Mouse (Mus musculus) heart, embryonic 15.5 days (tissue): ENCODE measurements around the gene Gm12216. TPM values are rescaled to one million over a fixed set of nuclear protein-coding genes. Genes with fewer than 3 reads are reported as not detected.

Experiments used
- ATAC-seq: fragments of 200-750 bp; cut with Nextera tagmentation; replicated peaks from 2 replicates; pipeline ENCODE4 v1.8.0; 2017; ENCODE audit warnings: low read depth, moderate TSS enrichment; ENCODE audit not compliant: insufficient number of reproducible peaks, insufficient read depth, low FRiP score
- H3K27ac ChIP-seq: fragments of 300-500 bp; sonication (generic); 2 replicates; pipeline ENCODE4 v1.5.1; 2015; ENCODE audit warnings: mild to moderate bottlenecking, inconsistent platforms
- H3K27me3 ChIP-seq: fragments of 300-500 bp; sonication (generic); 2 replicates; pipeline ENCODE4 v1.6.1; 2015; ENCODE audit warnings: inconsistent platforms
- H3K36me3 ChIP-seq: fragments of 300-500 bp; sonication (generic); 2 replicates; pipeline ENCODE4 v1.6.1; 2015; ENCODE audit warnings: mild to moderate bottlenecking, inconsistent platforms
- H3K4me1 ChIP-seq: fragments of 300-500 bp; sonication (generic); replicated peaks from 2 replicates; pipeline ENCODE4 v1.6.1; 2015; ENCODE audit warnings: inconsistent platforms
- H3K4me2 ChIP-seq: fragments of 300-500 bp; sonication (generic); 2 replicates; pipeline ENCODE4 v1.6.1; 2015; ENCODE audit warnings: inconsistent platforms, mild to moderate bottlenecking, moderate library complexity
- H3K4me3 ChIP-seq: fragments of 300-500 bp; sonication (generic); 2 replicates; pipeline ENCODE4 v1.5.1; 2015; ENCODE audit warnings: mild to moderate bottlenecking, inconsistent platforms
- H3K9ac ChIP-seq: fragments of 300-500 bp; sonication (generic); 2 replicates; pipeline ENCODE4 v1.6.1; 2015; ENCODE audit warnings: mild to moderate bottlenecking, inconsistent platforms
- H3K9me3 ChIP-seq: fragments of 300-500 bp; sonication (generic); replicated peaks from 2 replicates; pipeline ENCODE4 v1.6.1; 2016; ENCODE audit warnings: inconsistent platforms
- WGBS: fragments of 180-500 bp; shearing (Covaris S2); methylation state at CpG from one replicate; pipeline ENCODE4 v1.1.7; 2015; ENCODE audit warnings: mixed read lengths; 5-methylcytosine and 5-hydroxymethylcytosine counted together
- polyA plus RNA-seq: library from polyadenylated mRNA; unstranded; fragments of >200 nt; fragmentation: Nextera tagmentation; extraction: Ambion mirVana; gene quantifications from 2 replicates; pipeline ENCODE4 v1.2.1, GENCODE M21; 2015

Gm12216 gene
- polyA plus RNA-seq, 1 experiment from 2014 or later, result 0.74 TPM

DNA sequence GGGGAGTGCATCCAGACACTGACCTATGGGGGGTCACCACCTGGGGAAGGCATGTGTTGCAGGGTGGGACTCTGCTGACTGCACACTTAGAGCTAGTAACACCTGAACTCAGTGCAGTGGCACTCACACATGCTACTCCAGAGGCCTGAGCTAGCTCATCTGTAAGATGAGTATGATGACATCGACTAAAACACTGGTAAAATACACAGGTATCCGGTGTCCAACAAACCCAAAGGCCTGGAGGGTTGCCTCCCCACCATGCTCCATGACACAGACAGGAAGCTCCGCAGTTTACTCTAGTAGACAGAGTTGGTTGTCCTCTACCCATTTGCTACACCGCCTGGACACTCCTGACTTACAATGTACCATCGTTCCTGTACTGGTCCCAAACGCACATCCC, 39.5 kb downstream of the Gm12216 start:
- no peak overlapping the region for H3K4me2 ChIP-seq
- H3K27me3 ChIP-seq, result no peaks in the 10 kb centered on the region
- H3K4me3 ChIP-seq, result no peak overlapping the region
- no peak overlapping the region for H3K9ac ChIP-seq
- no peaks in the 10 kb centered on the region for H3K4me1 ChIP-seq
- WGBS, result 90% methylated on average over 6 of the region's 6 CpGs
- H3K9me3 ChIP-seq, result no peaks in the 10 kb centered on the region
- H3K27ac ChIP-seq, result no peak overlapping the region
- H3K36me3 ChIP-seq, result no peaks in the 10 kb centered on the region
- ATAC-seq, result no peak

DNA sequence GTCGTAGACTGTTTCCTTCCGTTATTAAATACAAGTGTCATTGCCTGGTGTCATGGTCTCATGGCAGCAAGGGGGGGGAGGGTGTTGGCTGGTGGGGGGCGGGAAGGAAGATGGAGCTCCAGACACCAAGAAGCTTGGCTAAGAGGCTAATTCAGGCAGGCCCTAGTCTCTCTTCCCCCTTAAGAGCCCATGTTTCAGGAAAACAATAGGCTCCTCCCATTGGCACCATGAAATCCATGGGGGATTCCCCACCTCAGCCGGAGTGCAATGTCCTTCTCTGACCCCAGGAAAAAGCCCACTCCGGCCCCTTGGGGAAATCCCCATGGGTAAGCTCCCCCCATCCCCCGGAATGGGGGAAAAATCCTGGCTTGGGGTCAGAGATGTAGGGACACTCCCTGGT, 40.3 kb downstream of the Gm12216 start:
- Histone ChIP-seq H3K4me1 (no peaks in the 10 kb centered on the region), H3K9ac (no peak overlapping the region), H3K36me3 (no peaks in the 10 kb centered on the region), H3K4me2 (no peak overlapping the region), H3K4me3 (no peak overlapping the region), H3K27me3 (no peaks in the 10 kb centered on the region), H3K27ac (no peak overlapping the region), H3K9me3 (no peaks in the 10 kb centered on the region)
- 54% methylated on average over 6 of the region's 6 CpGs for WGBS
- ATAC-seq, result no peak

DNA sequence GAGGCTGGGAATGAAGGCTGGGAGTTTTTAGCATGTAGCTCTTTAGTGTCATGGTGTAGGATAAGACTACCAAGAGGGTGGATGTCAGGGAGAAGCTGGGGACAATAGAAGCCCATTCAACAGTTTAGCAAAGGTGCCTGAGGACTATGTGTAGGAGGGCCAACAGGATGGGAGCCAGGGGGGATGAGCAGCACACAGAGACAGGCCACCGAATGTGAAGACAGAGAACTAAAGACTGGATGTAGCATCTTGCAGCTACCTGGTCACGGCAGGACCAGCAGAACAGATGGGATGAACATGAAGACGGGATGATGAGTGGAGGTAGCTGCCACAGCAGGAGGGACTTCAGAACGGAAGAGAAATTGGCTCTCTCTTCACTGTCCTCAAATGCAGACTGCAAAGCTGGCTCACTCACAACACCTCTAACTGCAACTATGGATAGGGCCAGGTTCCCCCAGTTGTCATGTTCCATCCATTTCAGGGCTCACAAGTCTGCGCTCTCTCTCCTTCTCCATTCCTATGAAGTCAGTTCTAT, 42.1 kb downstream of the Gm12216 start:
- no peaks in the 10 kb centered on the region for H3K36me3 ChIP-seq
- H3K9ac ChIP-seq, result no peak overlapping the region
- no peak overlapping the region for H3K4me2 ChIP-seq
- 81% methylated on average over 5 of the region's 5 CpGs for WGBS
- no peak overlapping the region for H3K4me3 ChIP-seq
- no peak overlapping the region for H3K27ac ChIP-seq
- no peaks in the 10 kb centered on the region for H3K4me1 ChIP-seq
- H3K27me3 ChIP-seq, result no peaks in the 10 kb centered on the region
- no peaks in the 10 kb centered on the region for H3K9me3 ChIP-seq
- no peak for ATAC-seq

DNA sequence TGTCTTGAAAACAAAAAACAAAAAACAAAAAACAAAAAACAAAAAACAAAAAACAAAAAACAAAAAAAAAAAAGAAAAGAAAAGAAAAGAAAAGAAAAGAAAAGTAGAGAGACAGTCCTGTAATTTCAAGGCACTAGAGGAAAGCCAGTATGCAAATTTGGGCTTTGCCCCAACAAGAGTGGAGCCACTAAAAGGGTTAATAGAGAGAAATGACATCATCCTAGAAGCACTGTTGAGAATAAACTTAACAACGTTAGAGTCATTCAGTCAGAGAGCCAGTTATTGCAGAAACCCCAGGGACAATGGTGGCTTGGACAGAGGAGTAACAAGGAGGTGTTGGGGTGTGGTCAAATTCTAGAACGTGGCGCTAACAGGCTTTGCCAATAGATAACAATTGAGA, 44.2 kb downstream of the Gm12216 start:
- H3K4me1 ChIP-seq, result no peaks in the 10 kb centered on the region
- no peaks in the 10 kb centered on the region for H3K9me3 ChIP-seq
- no peak for ATAC-seq
- no peak overlapping the region for H3K27ac ChIP-seq
- no peak overlapping the region for H3K4me2 ChIP-seq
- H3K36me3 ChIP-seq, result no peaks in the 10 kb centered on the region
- WGBS, result 55% methylated on average over 3 of the region's 3 CpGs
- H3K9ac ChIP-seq, result no peak overlapping the region
- H3K27me3 ChIP-seq, result no peaks in the 10 kb centered on the region
- H3K4me3 ChIP-seq, result no peak overlapping the region

DNA sequence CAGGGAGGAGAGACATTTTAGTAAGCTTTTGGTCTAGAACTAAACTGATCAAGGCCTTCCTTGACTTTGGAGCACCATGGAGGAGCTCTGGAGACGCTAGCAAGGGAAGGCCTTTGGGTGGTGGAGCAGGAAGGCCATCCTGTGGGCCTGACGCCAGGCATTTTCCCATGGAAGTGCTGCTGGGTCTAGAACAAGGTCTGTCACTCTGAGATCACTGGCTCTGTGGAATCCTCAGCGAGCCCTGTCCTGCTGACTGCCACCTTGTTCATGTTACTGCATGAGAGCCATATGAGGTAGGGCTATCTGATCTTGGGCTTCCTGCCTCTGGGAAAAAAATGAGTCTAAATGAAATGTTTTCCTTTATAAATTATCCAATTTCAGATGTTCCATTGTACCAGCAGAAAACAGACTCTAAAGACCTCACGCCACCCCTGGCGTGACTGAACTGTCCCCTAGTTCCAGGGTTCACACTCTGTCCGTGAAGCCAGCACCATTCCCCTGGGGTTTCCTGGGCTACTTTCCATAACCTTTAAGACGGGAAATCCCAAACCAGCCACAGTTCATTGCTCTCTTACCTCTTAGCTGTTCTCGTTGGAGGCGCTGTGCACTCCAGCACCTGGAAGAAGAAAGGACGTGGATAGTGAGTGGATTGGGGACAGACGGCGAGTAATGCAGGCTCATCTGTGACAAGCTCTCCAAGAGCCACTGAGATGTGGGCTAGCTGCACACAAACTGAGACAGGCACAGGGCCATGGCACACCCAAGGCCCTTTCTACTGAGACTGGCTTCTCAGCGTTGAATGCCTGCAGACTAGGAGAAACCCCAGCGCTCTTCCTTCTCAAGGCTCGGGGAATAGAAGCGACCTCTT, 45.8 kb downstream of the Gm12216 start:
- no peak overlapping the region for H3K4me3 ChIP-seq
- H3K4me2 ChIP-seq, result no peak overlapping the region
- H3K27ac ChIP-seq, result no peak overlapping the region
- H3K9me3 ChIP-seq, result no peaks in the 10 kb centered on the region
- no peaks in the 10 kb centered on the region for H3K4me1 ChIP-seq
- no peaks in the 10 kb centered on the region for H3K36me3 ChIP-seq
- no peak for ATAC-seq
- WGBS, result 72% methylated on average over 16 of the region's 16 CpGs
- no peak overlapping the region for H3K9ac ChIP-seq
- H3K27me3 ChIP-seq, result no peaks in the 10 kb centered on the region

DNA sequence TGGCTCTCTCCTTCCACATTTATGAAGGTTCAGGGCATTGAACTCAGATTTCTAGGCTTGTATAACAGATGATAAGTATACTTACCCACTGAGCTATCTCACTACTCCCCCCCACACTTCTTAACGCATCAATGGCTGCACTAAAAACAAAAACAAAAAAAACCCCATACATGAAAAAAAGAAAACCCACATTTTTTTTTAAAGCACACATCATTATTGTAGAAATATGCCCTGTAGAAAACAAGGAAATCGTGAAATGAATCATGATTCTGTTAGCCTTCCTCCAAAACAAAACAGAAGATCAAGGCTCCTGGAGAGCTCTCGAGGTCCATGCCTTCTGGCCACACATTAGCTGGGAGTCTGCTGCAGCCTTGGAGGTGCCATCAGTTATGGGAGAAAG, 47.7 kb downstream of the Gm12216 start:
- 75% methylated on average over 3 of the region's 3 CpGs for WGBS
- no peaks in the 10 kb centered on the region for H3K4me1 ChIP-seq
- no peaks in the 10 kb centered on the region for H3K36me3 ChIP-seq
- H3K27ac ChIP-seq, result no peak overlapping the region
- no peak overlapping the region for H3K4me2 ChIP-seq
- H3K9ac ChIP-seq, result no peak overlapping the region
- no peak overlapping the region for H3K4me3 ChIP-seq
- H3K27me3 ChIP-seq, result no peaks in the 10 kb centered on the region
- no peaks in the 10 kb centered on the region for H3K9me3 ChIP-seq
- ATAC-seq, result no peak

DNA sequence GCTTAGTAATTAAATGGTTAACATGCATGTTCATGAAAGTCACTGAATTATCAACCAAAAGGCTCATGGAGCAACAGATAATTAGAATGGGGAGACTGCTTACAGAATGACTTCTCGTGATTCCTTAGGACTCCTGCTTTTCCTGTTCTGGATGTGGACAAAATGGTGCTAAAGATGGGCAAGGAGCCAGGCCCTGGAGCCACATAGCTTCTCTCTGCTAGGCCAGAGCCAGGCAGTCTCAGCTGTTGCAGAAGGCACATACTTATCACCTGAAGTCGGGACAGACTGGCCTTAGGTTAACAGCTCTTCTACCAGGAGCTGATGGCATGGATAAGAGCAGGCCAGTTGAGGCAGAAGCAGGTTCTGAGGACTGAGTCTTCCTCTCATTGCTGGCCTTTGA, 48.3 kb downstream of the Gm12216 start:
- H3K27me3 ChIP-seq, result no peaks in the 10 kb centered on the region
- no peaks in the 10 kb centered on the region for H3K9me3 ChIP-seq
- 40% methylated on average over 2 of the region's 2 CpGs for WGBS

DNA sequence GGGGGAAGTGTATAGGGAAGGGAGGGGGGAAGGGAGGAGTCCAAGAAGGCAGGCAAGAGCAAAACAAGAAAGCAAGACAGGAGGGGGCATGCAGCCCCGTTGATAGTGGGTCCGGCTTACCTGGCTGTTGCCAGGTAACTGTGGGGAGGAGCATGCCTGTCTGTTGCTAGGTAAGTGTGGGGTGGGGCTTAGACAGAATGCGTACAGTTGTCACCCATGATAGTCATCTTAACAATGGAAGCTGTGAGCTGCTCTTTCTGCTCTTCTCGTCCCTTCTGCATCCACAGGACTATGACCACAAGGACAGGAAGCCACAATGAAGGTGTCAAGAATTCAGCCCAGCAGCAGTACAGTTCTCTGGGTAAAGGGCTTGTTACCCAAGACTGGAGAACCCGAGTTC, 48.9 kb downstream of the Gm12216 start:
- Histone ChIP-seq H3K4me1 (no peaks in the 10 kb centered on the region), H3K27me3 (no peaks in the 10 kb centered on the region), H3K4me3 (no peak overlapping the region), H3K27ac (no peak overlapping the region), H3K9ac (no peak overlapping the region), H3K36me3 (no peaks in the 10 kb centered on the region), H3K9me3 (no peaks in the 10 kb centered on the region), H3K4me2 (no peak overlapping the region)
- WGBS, result 62% methylated on average over 5 of the region's 5 CpGs
- no peak for ATAC-seq

More for the DNA sequence above, 48.3 kb downstream of the Gm12216 start:
- H3K27ac ChIP-seq, result no peak overlapping the region
- no peaks in the 10 kb centered on the region for H3K4me1 ChIP-seq
- no peak for ATAC-seq
- no peak overlapping the region for H3K9ac ChIP-seq
- no peak overlapping the region for H3K4me3 ChIP-seq
- H3K4me2 ChIP-seq, result no peak overlapping the region
- no peaks in the 10 kb centered on the region for H3K36me3 ChIP-seq

DNA sequence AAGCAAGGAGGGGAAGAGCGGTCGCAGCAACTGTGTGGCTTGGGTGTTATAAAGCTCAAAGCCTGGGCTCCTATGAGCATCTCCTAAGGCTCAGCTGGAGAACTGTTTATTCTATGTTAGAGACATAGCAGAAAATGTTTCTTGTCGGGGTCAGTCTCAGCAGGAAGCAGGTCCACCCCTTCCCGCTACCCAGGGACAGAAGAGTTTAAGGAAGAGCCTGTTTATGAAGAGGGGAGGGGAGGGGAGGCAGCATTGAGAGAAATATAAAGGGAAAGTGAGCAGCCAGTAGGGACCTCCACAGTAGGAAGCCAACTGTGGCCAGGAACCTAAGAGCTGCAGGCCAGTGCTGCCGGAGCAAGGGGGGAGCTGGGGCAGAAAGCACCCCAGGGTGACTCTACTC, 49.7 kb downstream of the Gm12216 start:
- WGBS, result 43% methylated on average over 5 of the region's 5 CpGs

DNA sequence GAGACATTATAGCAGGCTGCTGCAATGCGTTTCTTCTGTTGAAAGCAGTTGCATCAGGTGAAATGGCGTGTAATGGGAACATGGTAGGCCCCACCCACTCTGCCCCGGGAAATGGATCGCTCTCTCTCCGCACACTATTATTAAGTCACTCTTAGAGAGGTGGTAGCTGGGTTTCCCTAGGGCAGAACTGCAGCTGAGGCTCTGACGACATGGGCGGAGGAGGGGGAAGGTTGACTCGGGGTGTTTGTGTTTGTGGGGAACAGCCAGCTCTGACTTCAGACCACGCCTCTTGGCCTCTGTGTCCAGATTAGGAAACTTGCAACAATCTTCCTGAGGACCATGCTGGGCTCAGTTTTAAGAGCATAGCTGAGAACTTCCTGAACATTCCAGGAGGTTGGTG, 53.3 kb downstream of the Gm12216 start:
- no peak for ATAC-seq
- 61% methylated on average over 9 of the region's 9 CpGs for WGBS
- Histone ChIP-seq H3K4me3 (no peak overlapping the region), H3K4me1 (0 out of 2 replicates have a peak, but pooled peaks cover 6% of the 10 kb centered on the region), H3K27ac (no peak overlapping the region), H3K9me3 (no peaks in the 10 kb centered on the region), H3K9ac (no peak overlapping the region), H3K27me3 (no peaks in the 10 kb centered on the region), H3K36me3 (no peaks in the 10 kb centered on the region), H3K4me2 (no peak overlapping the region)

More for the DNA sequence above, 49.7 kb downstream of the Gm12216 start:
- Histone ChIP-seq H3K27me3 (no peaks in the 10 kb centered on the region), H3K9ac (no peak overlapping the region), H3K27ac (no peak overlapping the region), H3K4me2 (no peak overlapping the region), H3K4me3 (no peak overlapping the region), H3K36me3 (no peaks in the 10 kb centered on the region), H3K4me1 (no peaks in the 10 kb centered on the region), H3K9me3 (no peaks in the 10 kb centered on the region)
- ATAC-seq, result no peak

DNA sequence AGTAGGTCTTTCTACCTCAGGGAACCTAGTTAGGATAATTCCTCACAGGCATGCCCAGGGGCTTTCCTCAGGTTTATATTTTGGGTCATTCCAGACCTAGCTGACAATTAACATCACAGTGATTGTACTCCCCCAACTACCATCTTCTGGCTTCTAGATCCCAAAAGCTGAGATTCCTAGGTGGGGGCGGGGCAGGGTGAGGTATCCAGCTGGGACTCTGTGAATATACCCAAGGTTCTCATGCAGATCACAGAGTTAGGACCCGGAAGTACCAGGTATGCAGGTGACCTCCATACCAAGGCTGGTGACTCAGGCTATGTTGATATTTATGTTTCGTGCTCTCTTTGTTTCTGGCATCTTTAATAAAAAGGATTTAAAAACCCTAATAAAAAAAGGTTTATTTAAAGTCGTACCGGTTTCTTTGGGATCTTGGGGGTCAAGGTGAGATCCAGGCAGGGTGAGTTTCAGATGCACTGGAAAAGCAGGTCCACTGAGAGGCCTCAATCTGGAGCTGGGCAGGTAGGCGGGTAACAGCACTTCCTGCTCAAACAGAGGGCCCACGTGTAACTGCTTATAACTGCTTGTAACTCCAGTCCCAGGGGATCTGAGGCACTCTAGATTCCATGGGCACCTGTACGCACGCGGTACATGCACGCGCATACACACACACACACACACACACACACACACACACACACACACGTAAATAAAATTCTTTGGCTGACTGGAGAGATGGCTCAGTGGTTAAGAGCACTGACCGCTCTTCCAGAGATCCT, 54.3 kb downstream of the Gm12216 start:
- no peak for ATAC-seq
- Histone ChIP-seq H3K9me3 (no peaks in the 10 kb centered on the region), H3K27me3 (no peaks in the 10 kb centered on the region), H3K27ac (no peak overlapping the region), H3K4me3 (no peak overlapping the region), H3K9ac (no peak overlapping the region), H3K4me1 (0 out of 2 replicates have a peak, but pooled peaks cover 6% of the 10 kb centered on the region), H3K4me2 (no peak overlapping the region), H3K36me3 (no peaks in the 10 kb centered on the region)
- WGBS, result 82% methylated on average over 14 of the region's 14 CpGs
